Mouse (Mus musculus) yolk sac, embryonic 10.5 days (tissue): ENCODE data around the gene Olfr1253.

Source experiments
- DNase-seq: peaks from one replicate; pipeline ENCODE4 v3.0.0-alpha.2; 2017; ENCODE audit warnings: low spot score

Olfr1253 gene

GRCm38 (mm10) chr2:89756990-89757389, at the start of gene Olfr1253:
Gene Olfr1253, minus strand, starts transcription at chr2:89757090.
- DNase-seq, result no peak

DNA sequence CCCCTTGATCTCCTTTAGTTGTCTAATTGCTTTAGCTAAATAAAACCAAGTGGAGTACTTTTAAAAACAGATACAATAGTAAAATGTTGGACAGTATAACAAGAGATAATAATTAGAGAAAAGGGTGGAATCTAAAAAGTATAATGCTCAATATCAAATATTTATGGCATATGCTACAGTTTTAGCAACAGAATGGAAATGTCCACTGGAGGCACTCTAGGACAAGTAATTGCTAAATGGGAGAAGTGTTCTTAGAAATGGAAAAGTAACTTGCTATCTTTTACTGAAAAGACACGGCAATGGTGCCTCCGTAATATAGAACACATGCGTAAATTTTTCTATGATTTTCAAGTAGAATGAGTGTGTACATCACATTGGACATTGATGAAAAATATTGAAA, 42.7 kb upstream of the Olfr1253 start:
- DNase-seq, result no peak

DNA sequence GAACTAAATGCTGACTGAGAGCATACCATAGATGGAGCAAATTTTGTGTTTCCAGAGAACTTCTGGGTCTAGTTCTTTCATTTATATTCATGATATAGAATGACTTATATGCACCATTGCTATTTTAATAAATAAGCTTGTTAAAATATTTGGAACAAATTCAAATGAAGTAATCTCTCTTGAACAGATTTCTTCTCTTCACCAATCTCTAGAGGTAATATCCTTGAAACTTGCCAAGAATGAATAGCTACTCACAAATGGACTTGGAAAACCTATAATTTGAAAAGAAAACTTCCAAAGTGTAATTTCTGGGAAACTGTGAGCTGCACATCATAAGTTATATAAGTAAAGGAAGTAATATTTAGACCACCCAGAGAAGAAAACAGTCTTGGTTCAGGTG, 36.6 kb upstream of the Olfr1253 start, which contains the start of gene Olfr1254:
Olfr1254 (minus strand) TSS at position 101 of the 400 bp plus-strand sequence.
- no peak for DNase-seq

DNA sequence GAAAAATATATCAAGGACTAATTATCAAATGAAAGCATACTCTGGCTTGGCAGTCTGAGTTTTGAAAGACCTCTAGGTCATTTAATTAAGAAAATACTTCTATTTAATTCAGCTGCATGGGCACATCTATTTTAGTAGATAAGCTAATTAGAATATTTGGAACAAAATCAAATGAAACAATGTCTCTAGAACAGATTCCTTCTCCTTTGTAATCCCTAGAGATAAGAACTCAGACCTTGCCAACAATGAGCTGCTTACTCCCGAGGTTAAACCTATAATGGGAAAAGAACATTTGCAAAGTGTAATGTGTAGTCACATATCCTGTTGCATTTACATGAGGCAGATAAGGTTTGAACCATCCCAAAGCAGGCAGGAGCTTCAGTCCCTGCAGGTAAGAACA, 32.0 kb downstream of the Olfr1253 start, which contains the start of gene Olfr1252:
Olfr1252 (minus strand) TSS at position 101 of the 400 bp plus-strand sequence.
- no peak for DNase-seq
